Mouse (Mus musculus) embryonic facial prominence, embryonic 15.5 days (tissue): ENCODE data around the gene Cfap74. TPM values are rescaled to one million over a fixed set of nuclear protein-coding genes. Genes with fewer than 3 reads are reported as not detected.
"Not testable (repeated sequence)": the region's sequence is repeated elsewhere in the genome, so short reads cannot be mapped to it uniquely, and the experiment has no call there.

Experiments
- ATAC-seq: fragments of 200-750 bp; cut with Nextera tagmentation; 2 replicates; pipeline ENCODE4 v1.8.0; 2017; ENCODE audit warnings: low read depth, moderate TSS enrichment; ENCODE audit not compliant: insufficient number of reproducible peaks, low FRiP score, low TSS enrichment
- H3K27ac ChIP-seq: fragments of 300-500 bp; sonication (generic); replicated peaks from 2 replicates; pipeline ENCODE4 v1.5.1; 2015; ENCODE audit warnings: mild to moderate bottlenecking, inconsistent platforms
- H3K27me3 ChIP-seq: fragments of 300-500 bp; sonication (generic); 2 replicates; pipeline ENCODE4 v1.6.1; 2015; ENCODE audit warnings: inconsistent platforms
- H3K36me3 ChIP-seq: fragments of 300-500 bp; sonication (generic); 2 replicates; pipeline ENCODE4 v1.6.1; 2015; ENCODE audit warnings: mild to moderate bottlenecking, inconsistent platforms
- H3K4me1 ChIP-seq: fragments of 300-500 bp; sonication (generic); 2 replicates; pipeline ENCODE4 v1.6.1; 2015; ENCODE audit warnings: inconsistent platforms
- H3K4me2 ChIP-seq: fragments of 300-500 bp; sonication (generic); replicated peaks from 2 replicates; pipeline ENCODE4 v1.6.1; 2015; ENCODE audit warnings: mild to moderate bottlenecking, inconsistent platforms
- H3K4me3 ChIP-seq: fragments of 300-500 bp; sonication (generic); replicated peaks from 2 replicates; pipeline ENCODE4 v1.5.1; 2015; ENCODE audit warnings: mild to moderate bottlenecking, inconsistent platforms
- H3K9ac ChIP-seq: fragments of 300-500 bp; sonication (generic); 2 replicates; pipeline ENCODE4 v1.6.1; 2015; ENCODE audit warnings: inconsistent platforms
- H3K9me3 ChIP-seq: fragments of 300-500 bp; sonication (generic); replicated peaks from 2 replicates; pipeline ENCODE4 v1.6.1; 2016; ENCODE audit warnings: inconsistent platforms
- WGBS: fragments of 180-500 bp; shearing (Covaris S2); methylation state at CpG from one replicate; pipeline ENCODE4 v1.1.7; 2015; 5-methylcytosine and 5-hydroxymethylcytosine counted together
- polyA plus RNA-seq: library from polyadenylated mRNA; unstranded; fragments of >200 nt; fragmentation: Nextera tagmentation; extraction: Ambion mirVana; gene quantifications from 2 replicates; pipeline ENCODE4 v1.2.1, GENCODE M21; 2015

The Cfap74 gene
- polyA plus RNA-seq, 1 experiment from 2014 or later: 4.9 TPM

- no peak overlapping the region for H3K9ac ChIP-seq
- no peak for ATAC-seq
- H3K36me3 ChIP-seq: no peaks in the 10 kb centered on the region
- H3K9me3 ChIP-seq: no peaks in the 10 kb centered on the region
- WGBS: 77% methylated on average over 18 of the region's 18 CpGs
- peaks cover 6% of the 10 kb centered on the region; the same call in 1 of the 2 replicates for H3K4me1 ChIP-seq
- peaks cover 8% of the 10 kb centered on the region for H3K27me3 ChIP-seq
- no peak overlapping the region for H3K4me3 ChIP-seq
- H3K27ac ChIP-seq: no peak overlapping the region
- H3K4me2 ChIP-seq: peak overlapping the region; percentile 54
Observed at GRCm38 (mm10) chr4:155469590-155470262, 60.7 kb downstream of the Cfap74 start.

DNA sequence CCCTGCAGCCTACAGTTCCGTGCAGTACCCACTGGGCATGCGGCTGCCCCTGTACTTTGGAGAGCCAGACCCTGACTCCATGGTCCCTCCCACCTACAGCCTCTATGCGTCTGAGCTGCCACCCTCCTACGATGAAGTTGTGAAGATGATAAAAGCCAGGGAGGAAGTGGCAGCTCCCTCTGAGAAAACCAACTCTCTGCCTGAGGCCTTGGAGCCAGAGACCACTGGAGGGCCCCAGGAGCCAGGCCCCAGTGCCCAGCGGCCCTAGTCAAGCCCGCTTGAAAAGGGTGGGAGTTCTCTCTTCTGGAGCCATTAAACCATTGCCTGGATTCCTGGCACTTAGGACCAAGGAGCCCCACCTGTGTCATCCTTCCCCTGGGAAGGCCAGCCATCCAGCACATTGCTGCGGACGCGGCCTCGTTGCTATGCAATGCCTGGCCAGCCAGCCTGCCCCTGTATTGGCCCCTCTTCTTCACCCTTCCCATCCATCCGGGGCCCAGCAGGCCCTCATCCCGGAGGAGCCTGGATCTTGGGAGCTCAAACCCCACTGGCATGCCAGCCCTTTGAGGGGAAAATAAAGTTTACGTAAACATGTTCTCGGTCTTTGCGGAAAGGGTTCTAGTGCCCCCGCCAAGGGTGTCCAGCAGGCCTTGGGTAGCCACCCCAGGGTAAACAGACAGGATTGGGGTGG is 61.4 kb downstream of the Cfap74 start:
- Histone ChIP-seq H3K27me3 (peaks cover 8% of the 10 kb centered on the region), H3K27ac (no peak overlapping the region)

DNA sequence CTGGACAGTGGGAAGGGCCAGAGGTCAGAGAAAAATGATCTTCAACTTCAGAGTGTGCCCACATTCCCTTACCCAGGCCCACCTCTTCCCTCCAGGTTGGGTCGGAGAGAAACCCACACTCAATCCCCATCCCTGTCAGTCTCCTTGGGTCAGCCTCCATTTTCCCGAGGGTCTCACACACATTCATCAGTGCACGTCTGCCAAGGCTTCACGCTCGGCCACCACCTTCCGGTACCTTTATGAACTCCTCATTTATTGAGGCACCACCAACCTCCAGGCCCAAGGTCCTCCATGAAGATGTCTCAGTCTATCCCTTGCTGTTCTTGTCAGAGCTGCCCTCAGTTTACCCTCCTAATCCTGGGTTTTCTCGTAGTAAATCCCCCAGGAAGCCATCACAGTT is 62.0 kb downstream of the Cfap74 start:
- Histone ChIP-seq H3K4me2 (no peak overlapping the region), H3K27me3 (peaks cover 8% of the 10 kb centered on the region), H3K4me3 (no peak overlapping the region), H3K9ac (no peak overlapping the region), H3K4me1 (peaks cover 6% of the 10 kb centered on the region; the same call in 1 of the 2 replicates), H3K9me3 (no peaks in the 10 kb centered on the region), H3K36me3 (no peaks in the 10 kb centered on the region), H3K27ac (no peak overlapping the region)
- ATAC-seq: no peak
- WGBS: 77% methylated on average over 7 of the region's 7 CpGs

More for the DNA sequence above, 61.4 kb downstream of the Cfap74 start:
- H3K4me1 ChIP-seq: peaks cover 6% of the 10 kb centered on the region; the same call in 1 of the 2 replicates
- H3K36me3 ChIP-seq: no peaks in the 10 kb centered on the region
- no peak overlapping the region for H3K4me2 ChIP-seq
- H3K4me3 ChIP-seq: no peak overlapping the region
- no peak overlapping the region for H3K9ac ChIP-seq
- no peak for ATAC-seq
- 86% methylated on average over 16 of the region's 16 CpGs for WGBS
- no peaks in the 10 kb centered on the region for H3K9me3 ChIP-seq

- Histone ChIP-seq H3K36me3 (no peaks in the 10 kb centered on the region), H3K4me3 (no peak overlapping the region), H3K9me3 (no peaks in the 10 kb centered on the region), H3K4me2 (no peak overlapping the region), H3K27me3 (peaks cover 8% of the 10 kb centered on the region), H3K9ac (no peak overlapping the region), H3K27ac (no peak overlapping the region), H3K4me1 (peaks cover 6% of the 10 kb centered on the region; the same call in 1 of the 2 replicates)
- 84% methylated on average over 7 of the region's 7 CpGs for WGBS
- ATAC-seq: no peak
Observed at GRCm38 (mm10) chr4:155471406-155471805, 62.4 kb downstream of the Cfap74 start.

DNA sequence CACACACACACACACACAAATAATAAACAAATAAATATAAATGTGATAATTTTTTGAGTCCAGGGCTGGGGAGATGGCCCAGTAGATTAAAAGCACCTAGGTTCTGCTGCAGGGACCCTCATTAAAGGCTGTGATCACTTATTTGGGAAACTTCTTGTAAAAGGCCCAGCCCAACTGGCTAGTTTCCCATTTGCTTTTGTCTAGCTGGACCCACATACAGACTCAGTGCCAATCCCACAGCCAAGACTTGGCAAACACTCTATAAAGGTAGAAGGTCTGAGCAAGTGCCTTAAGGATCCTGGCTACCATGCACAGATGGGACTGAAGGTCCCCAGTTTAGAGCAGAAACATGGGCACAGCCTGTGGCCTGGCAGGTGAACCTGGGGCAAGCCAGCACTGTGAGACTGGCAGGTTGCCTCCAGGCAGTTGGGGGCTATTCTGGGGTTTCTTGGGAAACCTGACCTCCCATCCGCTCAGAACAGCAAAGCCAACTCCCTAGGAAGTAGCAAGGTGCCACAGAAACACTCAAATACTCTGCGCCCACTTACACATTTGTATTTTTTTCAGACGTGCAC is 63.8 kb downstream of the Cfap74 start:
- no peak overlapping the region for H3K27ac ChIP-seq
- H3K9me3 ChIP-seq: no peaks in the 10 kb centered on the region
- no peaks in the 10 kb centered on the region for H3K36me3 ChIP-seq
- no peak overlapping the region for H3K4me3 ChIP-seq
- peaks cover 8% of the 10 kb centered on the region for H3K27me3 ChIP-seq
- peaks cover 6% of the 10 kb centered on the region; the same call in 1 of the 2 replicates for H3K4me1 ChIP-seq
- H3K4me2 ChIP-seq: no peak overlapping the region
- WGBS: 63% methylated on average over 3 of the region's 3 CpGs
- no peak overlapping the region for H3K9ac ChIP-seq
- ATAC-seq: no peak

- Histone ChIP-seq H3K27ac (no peak overlapping the region), H3K27me3 (peaks cover 8% of the 10 kb centered on the region), H3K4me1 (peaks cover 6% of the 10 kb centered on the region; the same call in 1 of the 2 replicates), H3K9ac (no peak overlapping the region), H3K36me3 (no peaks in the 10 kb centered on the region), H3K9me3 (no peaks in the 10 kb centered on the region), H3K4me3 (no peak overlapping the region), H3K4me2 (no peak overlapping the region)
- 50% methylated on average over 5 of the region's 5 CpGs for WGBS
- ATAC-seq: no peak
Observed at GRCm38 (mm10) chr4:155473319-155473718, 64.3 kb downstream of the Cfap74 start.

GRCm38 (mm10) chr4:155473796-155474195 is 64.8 kb downstream of the Cfap74 start:
- H3K27me3 ChIP-seq, H3K27ac ChIP-seq, H3K4me1 ChIP-seq, H3K4me3 ChIP-seq, H3K4me2 ChIP-seq, H3K36me3 ChIP-seq, H3K9me3 ChIP-seq, ATAC-seq, H3K9ac ChIP-seq: not testable (repeated sequence)
- 52% methylated on average over 2 of the region's 2 CpGs for WGBS

- peak overlapping the region; percentile 44 for H3K4me2 ChIP-seq
- H3K27ac ChIP-seq: no peak overlapping the region
- no peak overlapping the region for H3K9ac ChIP-seq
- peak; percentile 75 for ATAC-seq
- peak overlapping the region; percentile 22; the same call in 1 of the 2 replicates for H3K4me3 ChIP-seq
- no peaks in the 10 kb centered on the region for H3K27me3 ChIP-seq
- H3K36me3 ChIP-seq: no peaks in the 10 kb centered on the region
- WGBS: 20% methylated on average over 28 of the region's 28 CpGs
- H3K4me1 ChIP-seq: peaks cover 13% of the 10 kb centered on the region
- H3K9me3 ChIP-seq: no peaks in the 10 kb centered on the region
Observed at GRCm38 (mm10) chr4:155481381-155482124, 72.6 kb downstream of the Cfap74 start.

GRCm38 (mm10) chr4:155482125-155482480 is 73.1 kb downstream of the Cfap74 start:
- Histone ChIP-seq H3K27ac (no peak overlapping the region), H3K9ac (no peak overlapping the region), H3K36me3 (no peaks in the 10 kb centered on the region), H3K4me3 (no peak overlapping the region), H3K4me1 (peaks cover 13% of the 10 kb centered on the region), H3K9me3 (no peaks in the 10 kb centered on the region), H3K27me3 (no peaks in the 10 kb centered on the region), H3K4me2 (no peak overlapping the region)
- WGBS: 84% methylated on average over 6 of the region's 6 CpGs
- no peak for ATAC-seq

DNA sequence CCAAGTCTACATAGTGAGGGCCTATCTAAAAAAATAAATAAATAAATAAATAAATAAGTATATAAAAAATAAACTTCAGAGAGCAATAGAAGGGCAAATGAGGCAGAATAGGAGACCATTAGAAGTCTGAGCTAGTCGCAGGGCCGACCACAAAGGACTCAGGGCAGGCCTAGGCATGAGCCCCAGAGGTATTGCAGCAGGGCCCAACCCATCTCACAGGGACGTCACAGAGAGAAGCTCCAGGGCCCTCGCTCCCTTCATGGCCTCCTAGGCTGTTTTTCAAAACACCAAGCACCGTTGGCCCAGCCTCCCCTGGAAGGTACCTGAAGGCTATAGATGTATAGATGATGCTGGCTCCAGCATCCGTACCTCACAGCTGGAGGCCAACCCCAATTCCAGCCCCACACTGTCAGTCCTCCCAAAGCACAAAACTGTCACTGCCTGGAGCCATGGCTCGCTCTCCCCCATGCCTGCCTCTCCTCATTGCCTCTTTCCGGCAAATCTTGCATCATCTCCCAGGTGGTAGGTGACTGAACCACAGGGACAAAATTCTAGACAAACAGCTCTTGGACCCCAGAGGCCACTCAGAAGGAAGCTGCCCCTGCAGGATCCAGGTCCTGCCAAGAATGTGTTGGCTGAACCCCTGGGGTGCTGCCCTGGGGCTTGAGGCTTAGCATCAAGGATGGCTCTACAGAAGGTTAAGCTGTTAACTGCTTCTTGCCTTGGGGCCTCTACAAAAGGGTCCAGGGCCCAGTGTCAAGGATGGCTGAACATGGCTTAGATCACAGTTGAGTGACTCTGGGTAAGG is 73.9 kb downstream of the Cfap74 start:
- Histone ChIP-seq H3K4me1 (peaks cover 17% of the 10 kb centered on the region), H3K9ac (no peak overlapping the region), H3K4me2 (no peak overlapping the region), H3K27me3 (no peaks in the 10 kb centered on the region), H3K9me3 (no peaks in the 10 kb centered on the region), H3K27ac (no peak overlapping the region), H3K36me3 (no peaks in the 10 kb centered on the region), H3K4me3 (no peak overlapping the region)
- WGBS: 48% methylated on average over 8 of the region's 8 CpGs
- no peak for ATAC-seq
